Mouse (Mus musculus) cerebral cortex, adult 2 months (tissue): Measurements from ENCODE around the gene Aicda.

Experiments used
- WGBS: fragments of 180-500 bp; shearing (Covaris S2); methylation state at CpG from one replicate; pipeline ENCODE4 v1.1.7; 2018; 5-methylcytosine and 5-hydroxymethylcytosine counted together

The Aicda gene

DNA sequence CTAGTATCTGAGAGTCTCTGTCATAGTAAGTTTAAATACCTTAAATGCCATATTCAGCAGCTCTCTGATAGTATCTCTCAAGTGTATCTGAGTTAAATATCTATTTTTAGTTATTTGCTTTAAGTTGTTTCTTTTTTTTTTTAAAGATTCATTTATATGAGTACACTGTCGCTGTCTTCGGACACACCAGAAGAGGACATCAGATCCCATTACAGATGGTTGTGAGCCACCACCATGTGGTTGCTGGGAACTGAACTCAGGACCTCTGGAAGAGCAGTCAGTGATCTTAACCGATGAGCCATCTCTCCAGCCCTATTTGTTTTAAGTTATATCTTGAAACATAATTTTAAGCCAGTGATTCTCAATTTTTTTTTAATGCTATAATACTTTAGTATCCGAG is 47.4 kb downstream of the Aicda start:
- 88% methylated on average over 4 of the region's 4 CpGs for WGBS

DNA sequence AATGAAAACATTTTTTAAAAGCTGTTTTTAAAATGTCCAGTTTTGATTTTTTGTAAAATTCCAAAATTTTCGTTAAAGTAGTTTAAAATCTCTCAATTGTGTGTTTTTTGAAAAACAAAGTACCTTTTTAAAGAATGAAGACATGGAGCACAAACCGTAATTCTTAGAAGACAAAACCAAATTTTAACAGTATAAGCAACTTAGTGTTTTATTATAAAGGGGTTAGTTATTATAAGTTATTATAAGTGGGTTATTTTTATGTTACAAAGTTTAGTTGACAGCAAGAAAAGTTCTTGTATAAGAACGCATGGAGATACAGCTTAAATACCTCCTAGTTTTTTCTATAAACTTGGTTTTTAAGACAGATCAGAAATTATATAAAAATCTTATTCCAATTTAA is 48.0 kb downstream of the Aicda start:
- 81% methylated on average over 3 of the region's 3 CpGs for WGBS

DNA sequence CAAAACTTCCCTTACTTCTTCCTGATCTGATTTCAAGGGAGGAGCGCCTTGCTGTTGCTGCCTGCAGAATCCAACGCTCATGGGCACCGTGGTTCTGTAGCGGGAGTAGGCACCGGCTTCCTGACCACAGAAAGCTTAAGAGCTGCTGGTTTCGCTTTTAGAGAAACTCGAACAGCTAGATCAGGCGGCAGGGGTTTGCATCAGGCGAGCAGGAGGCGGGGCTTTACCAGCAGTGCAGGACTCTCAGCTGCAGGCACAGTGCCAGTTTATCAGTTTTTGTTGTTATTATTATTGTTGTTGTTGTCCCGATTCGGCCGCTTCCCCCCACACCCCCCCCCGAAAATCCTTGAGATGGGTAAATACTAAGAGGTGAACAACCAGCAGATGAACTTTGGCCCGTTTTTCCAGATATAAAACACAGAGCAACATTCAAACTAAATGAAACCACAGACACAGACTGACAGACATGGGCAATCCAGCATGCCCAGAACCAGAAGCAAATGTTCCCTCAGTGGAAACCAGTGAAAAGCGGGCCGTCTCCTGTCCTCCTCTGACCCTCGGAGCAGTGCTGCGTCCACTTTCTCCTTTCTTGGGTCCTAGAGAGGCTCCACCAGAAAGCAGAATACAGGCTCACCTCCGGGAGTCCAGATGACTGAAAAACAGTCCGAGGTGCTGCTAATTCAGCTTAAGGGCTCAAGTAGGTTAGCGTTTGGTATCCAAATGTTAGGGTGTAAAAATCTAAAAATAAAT is 48.8 kb downstream of the Aicda start, which contains the start of gene Apobec1:
TSS of gene Apobec1 (minus strand) at position 203 of the 750 bp plus-strand sequence.
- 5% methylated on average over 22 of the region's 22 CpGs for WGBS

DNA sequence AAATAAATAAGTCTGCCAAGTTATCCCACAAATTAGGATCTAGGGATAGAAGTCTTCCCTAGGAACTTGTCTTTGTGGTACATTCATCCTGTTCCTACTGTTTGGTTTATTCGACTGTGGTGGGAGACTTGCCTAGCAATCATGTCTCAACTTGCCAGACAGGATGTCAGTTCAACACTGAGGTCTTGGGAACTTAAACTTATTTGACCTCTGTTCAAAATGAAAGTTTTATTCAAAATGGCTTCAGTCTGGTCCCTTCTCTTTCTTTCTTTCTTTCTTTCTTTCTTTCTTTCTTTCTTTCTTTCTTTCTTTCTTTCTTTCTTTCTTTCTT is 49.4 kb downstream of the Aicda start:
- WGBS, result 40% methylated on average over 1 of the region's 1 CpGs

DNA sequence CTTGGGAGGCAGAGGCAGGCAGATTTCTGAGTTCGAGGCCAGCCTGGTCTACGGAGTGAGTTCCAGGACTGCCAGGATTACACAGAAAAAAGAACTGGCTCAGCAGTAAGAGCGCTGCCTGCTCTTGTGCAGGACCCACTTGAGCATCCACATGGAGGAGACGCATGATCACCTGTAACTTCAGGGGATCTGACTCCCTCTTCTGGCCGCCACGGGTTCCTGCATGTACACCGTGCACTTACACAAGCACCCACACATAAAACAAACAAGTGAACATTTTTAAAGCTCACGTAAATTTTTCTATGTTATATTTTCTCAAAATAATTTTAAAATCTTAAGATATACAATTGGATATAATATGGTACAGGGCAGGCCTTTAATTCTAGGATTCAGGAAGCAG is 51.9 kb downstream of the Aicda start:
- WGBS, result 96% methylated on average over 8 of the region's 8 CpGs

DNA sequence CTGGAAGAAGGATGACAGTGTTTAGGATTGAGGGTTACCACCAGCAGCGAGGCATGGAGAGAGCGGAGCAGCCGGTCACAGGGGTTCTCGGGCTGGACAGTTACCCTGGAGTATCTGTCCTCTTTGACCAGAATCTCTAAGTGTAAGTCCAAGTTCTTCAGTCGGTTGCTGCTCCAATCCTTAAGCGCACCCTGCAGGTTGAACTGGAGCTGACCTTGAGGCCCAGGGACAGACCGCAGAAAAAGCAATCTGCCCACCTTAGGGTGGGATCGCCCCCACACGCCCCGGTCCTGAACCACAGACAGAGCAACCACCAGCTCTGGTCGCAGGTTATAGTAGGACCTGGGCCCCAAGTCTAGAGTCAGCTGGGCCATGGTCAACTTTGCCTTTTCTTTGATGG is 53.1 kb downstream of the Aicda start:
- WGBS, result 97% methylated on average over 11 of the region's 11 CpGs

DNA sequence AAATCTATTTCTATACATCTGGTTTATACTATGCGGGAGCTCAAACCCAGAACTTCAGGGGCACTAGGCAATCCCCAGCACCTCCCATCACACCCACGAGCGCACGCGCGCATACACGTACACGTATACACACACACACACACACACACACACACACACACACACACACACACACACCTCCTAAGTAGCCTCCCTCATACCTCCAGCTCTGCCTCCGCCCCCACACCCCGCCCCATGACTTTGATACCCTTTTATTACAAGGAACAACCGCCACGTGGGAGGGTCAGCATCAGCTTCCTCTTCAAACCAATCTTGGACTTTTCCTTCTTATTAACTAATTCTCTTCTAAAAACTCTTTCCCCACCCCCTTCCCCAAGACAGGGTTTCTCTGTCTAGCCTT is 54.1 kb downstream of the Aicda start:
- WGBS, result 94% methylated on average over 12 of the region's 12 CpGs

DNA sequence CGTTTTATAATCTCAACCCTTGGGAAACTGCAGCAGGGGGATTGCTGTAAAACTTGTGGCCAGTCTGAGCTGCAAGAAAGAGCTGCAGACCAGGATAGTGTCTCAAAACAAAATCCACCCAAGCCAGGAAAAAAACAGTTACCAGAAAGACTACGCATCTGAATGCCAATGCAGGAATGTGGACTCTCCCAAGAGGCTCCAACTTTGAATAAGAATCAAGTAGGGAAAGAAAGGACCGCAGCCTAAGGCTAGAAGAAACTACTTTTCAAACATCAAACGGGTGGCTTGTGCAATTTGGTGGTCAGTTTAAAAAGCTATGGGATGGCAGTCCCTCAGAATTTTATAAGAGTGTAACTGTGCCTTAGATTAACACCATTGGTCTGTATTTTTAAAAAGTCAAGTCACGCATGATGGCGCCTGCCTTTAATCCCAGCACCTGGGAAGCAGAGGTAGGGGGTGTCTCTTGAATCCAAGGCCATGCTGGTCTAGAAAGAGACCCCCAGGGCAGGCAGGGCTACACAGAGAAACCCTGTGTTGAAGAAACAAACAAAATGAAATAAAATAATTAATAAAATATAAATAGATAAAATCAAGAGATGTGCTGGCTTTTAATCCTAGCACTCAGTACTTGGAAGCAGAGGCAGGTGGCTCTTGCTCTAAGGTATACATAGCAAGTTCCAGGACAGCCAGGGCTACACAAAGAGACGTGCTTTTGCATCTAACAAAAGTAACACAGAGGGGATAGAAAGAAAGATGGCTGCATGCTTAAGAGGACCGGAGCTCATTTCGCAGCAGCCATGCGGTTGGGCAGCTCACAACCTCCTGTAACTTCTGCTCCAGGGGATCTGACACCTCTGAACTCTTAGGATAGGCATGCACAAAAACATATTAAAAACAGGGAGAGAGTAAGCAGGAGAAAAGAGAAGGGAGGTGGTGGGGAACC is 55.1 kb downstream of the Aicda start:
- WGBS, result 82% methylated on average over 10 of the region's 10 CpGs

DNA sequence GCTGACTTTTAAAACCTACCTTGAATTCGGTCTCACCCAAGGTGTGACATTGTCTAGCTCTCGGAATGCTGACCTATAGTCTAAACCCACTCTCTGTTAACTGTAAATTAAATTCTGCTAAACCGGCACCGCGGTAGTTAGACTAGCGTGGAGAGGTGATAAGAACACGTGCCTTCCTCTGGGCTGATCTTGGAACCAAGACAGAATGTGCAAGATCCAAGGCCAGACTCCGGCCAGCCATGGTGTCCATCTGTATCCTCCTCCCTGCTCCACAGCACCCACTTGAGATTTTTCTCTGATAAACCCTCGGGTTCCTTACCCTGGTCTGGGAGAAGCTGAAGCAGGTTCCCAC is 55.8 kb downstream of the Aicda start:
- WGBS, result 83% methylated on average over 9 of the region's 9 CpGs

DNA sequence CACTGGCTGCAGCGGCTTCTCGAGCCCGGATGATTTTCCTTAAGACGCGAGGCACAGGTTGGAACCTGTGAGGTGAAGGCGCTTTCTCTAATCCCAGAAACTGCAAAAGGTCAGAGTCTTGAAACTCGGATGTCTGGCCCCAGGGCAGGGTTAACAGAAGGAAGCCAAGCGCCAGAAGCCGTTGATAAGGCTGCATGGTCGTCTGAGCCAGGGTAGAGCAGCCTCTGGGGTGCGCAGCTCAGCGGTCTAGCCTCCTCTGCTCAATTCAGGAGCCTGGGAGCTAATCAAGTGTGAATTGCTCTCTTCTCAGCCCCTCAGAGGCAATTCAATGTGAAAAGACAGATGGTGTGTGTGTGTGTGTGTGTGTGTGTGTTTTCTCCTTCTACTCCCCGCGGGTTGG is 56.2 kb downstream of the Aicda start, which contains the start of gene Gdf3:
TSS of gene Gdf3 (minus strand) at position 317 of the 400 bp plus-strand sequence.
- WGBS, result 66% methylated on average over 14 of the region's 14 CpGs

DNA sequence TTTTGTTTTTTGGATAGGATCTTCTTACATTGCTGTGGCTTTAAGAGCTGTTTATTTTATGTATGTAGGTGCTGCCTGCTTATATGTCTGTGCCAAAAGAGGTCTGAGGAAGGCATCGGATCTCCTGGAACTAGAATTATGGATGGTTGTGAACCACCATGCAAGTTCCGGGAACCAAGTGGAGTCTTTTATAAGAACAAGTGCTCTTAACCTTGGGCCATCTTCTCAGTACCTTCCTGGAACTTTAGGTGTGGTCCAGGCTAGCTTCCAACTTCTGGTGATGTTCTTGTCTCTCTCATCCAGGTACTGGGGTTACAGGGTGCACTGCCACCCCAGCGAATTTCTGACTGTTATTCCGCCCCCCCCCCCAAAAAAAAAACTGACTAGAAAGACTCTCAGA is 58.8 kb downstream of the Aicda start:
- 82% methylated on average over 4 of the region's 4 CpGs for WGBS
